Mouse (Mus musculus): ENCODE data around the gene 4933424G06Rik.

- TF ChIP-seq POLR2A (IDR thresholded peaks at IDR 0.05; ENCODE audit: insufficient read depth, low read length) (no peak), CTCF (IDR thresholded peaks at IDR 0.05; ENCODE audit: low read depth, low read length) (no peak)
These were observed 13.5 kb downstream of the 4933424G06Rik start for GRCm38 (mm10) chr1:36723146-36724056.

Data from ES-Bruce4 (cell line).